Mouse (Mus musculus): ENCODE measurements around the gene Vwa1.
A peak's percentile ranks its signal among the peaks of the same experiment; 100 is the strongest.

Vwa1 gene

DNA sequence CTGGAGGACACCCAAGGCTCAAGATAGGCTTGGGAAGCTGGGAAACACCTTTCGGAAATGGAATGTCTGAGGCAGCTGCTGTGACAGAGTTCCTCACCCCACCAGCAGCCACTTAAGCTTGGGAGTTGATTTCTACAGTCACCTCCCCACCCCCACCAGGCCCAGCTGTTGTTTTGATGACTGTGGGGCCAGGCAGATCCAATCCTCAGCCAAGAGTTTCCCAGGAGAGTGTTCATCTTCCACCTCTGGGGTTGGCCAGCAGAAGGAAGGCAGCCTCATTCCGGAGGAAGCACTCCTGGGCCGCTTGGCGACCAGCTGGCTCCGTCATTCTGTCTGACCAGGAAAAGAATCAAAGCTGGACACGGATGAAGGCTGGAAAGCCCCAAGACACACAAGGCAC is 6.4 kb upstream of the Vwa1 start:
- DNase-seq (ENCODE audit: low spot score in 2 of 2), result peak in 1 of 2 experiments; percentile 18

DNA sequence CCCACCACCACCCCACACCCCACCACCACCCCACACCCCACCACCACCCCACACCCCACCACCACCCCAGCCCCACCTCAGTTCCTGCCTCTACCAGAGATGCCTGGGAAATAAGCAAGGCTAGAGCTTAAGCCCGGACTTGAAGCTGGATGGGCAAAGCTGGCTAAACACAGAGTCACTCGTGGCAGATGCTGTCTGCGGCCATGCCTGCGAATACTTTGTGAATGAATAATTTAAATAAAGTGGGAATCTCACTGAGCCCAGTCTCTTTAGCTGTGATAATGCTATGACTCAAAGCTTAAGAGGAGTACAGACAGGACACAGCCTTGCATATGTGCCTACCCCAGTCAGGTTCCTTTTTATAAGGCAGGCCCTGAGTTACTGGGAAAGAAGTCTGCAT is 5.0 kb upstream of the Vwa1 start:
- DNase-seq (ENCODE audit: low spot score in 2 of 2), result no peak

DNA sequence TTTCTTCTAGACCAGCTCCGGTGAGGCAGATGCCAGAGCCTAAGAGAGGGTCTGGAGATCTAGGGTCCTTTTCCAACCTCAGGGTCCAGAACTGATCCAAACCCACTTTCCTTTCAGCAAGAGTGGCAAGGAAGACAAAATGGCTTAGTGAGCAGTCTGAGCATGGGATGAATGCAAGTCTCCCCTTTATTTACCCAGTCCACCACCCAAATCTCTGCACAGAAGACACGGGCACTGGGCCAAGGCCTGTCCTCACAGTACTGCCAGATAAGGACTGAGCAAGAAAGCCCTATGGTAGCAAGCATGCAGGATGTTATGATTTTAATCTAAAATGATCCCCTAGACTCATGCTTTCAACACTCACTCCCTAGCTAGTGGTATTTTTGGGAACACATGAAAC is 3.3 kb upstream of the Vwa1 start:
- peak in 1 of 2 experiments; percentile 37 for DNase-seq (ENCODE audit: low spot score in 2 of 2)

DNA sequence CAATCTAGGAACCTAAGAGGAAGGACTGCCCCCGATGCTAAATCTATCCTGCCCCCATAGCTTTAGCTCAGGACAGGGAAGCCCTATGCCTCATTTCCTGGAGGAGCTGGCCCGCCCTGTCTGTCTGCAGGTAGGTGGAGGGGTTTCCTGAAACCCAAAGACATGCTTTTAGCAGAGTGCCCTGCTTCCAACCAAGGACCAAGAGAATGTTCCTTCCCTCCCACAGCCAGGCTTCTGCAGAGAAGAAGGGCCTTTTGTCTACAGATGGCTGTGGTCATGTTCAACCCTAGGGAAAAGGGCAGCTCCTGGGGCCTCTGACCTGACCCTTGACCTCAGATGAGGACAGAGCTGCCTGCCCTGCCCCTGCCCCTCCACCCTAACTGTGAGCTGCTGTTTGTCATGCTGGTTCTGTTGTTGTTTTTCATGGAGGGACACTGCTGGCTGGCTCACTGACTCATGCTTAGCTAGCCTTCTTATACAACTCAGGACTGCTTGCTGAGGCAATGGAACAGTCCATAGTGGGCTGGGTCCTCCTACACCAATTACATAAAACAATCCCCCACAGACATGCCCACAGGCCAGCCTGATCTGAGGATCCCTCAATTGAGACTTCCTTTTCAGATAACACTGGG is 2.3 kb upstream of the Vwa1 start:
- DNase-seq (ENCODE audit: low spot score in 2 of 2), result no peak

DNA sequence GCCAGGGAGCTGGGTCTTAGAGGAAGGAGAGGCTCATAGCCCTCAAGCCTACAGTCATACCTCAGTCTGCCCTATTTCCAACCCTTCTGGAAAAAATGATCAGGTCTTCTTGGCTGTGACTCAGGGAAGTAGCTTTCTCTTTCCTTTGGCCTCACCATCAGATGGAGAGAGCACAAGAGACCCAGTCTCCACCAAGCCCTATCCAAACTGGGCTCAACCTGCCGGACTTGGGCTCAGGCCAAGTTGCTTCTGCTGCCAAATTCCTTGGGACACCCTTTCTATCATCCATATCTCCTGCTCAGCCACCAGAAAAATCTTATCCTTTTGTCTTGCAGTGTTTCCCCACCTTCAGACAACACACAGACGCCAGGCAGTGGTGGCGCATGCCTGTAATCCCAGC is 1.4 kb upstream of the Vwa1 start:
- no peak for DNase-seq (ENCODE audit: low spot score in 2 of 2)

DNA sequence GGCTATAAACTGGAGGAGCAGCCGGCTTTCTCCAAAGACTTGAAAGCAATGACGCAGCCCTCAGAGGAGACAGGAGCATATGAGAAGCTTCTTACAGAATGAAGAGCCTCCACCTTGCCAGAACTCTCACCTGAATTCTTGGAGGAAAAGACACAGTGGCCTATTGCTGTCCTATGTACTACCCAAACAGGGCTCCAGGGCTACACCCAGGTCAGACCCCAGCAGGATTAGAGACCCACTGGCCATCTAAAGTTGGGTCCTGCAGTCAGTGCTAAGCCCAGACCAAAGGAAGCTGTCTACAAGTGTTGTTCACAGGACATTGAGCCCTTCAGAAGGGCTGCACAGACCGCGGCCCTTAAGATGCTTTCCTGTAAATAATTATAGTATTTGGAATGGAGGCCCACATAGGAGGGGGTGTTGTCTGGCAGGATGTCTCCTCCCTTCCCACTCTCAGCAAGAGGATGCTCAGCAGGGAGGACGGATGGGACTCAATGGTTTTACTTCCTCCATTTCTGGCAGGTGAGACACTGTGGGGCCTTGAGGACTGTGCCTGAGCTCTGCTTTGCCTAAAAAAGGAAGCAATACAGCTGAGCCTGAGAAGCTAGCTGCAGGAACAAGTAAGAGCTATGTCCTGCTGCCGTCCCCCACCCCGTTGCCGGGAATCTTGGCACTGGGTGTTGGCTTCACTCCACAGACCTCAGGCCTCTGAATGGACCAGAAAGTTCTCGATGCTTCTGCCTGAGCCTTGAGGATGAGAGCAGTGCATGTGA is 658 bp upstream of the Vwa1 start:
- peak; percentile 13 to 41 for DNase-seq (ENCODE audit: low spot score in 2 of 2)

DNA sequence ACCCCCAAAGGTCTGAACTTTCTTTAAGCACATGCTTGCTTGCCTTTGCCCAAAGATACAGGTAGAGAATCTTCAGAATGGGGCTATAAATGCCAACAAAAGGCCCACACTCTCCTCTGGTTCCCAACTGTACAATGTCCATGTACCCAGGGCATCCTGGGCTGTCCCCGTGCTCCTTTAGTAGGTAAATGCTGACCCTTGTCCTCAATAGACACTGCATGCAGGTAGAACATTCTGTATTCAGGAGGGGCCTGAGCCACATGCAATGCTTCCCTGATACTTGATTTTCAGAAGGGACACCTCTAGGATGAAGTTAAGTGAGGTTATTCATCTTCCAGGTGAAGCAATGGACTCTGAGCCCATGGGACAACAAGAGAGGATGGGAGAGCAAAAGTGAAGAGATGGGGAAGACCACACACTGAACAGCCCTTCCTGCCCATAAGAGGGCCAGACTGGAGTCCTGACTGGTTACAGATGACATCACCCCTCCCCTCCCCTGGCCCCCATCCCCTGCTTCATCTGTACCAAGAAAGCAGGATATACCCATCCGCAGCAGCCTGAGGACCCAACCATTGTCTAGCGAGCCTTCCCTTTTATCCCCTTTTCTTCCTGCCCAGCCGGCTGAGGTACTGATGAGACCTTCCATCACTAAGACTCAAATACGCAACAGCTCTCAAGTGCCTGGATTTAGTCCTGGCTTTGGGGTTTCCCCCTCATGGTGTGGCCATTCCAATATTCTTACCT is 991 bp downstream of the Vwa1 start:
- DNase-seq (ENCODE audit: low spot score in 2 of 2), result no peak

DNA sequence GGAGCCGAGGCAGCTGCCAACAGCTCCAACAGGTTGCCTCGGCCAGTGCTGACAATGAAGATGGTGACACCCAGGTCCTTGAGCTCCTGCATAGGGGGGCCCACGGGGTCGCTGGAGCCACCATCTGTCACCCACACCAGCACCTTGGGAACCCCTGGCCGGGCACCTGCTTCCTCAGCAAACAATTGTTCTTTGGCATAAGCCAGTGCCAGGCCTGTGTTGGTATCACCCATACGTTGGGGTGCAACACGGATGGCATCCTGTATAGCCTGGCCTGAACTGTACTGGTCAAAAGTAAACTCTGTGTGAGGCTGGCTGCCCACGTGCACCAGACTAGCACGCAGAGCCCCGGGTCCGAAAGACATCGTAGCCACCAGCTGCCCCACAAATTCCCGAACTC is 1.7 kb downstream of the Vwa1 start:
- peak in 1 of 2 experiments; percentile 20 for DNase-seq (ENCODE audit: low spot score in 2 of 2)

DNA sequence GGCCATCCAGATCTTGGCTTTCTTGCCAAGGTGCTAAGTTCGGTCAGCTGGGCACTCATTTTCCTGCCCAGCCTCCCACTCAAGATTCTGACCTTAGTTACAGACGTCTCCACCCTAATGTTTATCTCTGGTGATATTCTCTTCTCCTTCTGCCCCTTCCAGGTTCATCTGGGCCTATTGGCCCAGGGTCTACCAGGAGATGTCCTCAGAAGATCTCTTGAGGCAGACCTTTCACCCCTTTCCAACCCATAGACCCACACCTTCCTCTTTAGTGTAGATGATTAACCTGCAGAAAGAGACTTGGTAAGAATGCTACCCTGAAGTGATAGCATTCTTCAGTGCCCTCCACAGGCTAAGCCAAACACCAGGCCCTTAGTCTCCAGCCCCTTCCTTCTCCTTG is 2.8 kb downstream of the Vwa1 start:
- no peak for DNase-seq (ENCODE audit: low spot score in 2 of 2)

DNA sequence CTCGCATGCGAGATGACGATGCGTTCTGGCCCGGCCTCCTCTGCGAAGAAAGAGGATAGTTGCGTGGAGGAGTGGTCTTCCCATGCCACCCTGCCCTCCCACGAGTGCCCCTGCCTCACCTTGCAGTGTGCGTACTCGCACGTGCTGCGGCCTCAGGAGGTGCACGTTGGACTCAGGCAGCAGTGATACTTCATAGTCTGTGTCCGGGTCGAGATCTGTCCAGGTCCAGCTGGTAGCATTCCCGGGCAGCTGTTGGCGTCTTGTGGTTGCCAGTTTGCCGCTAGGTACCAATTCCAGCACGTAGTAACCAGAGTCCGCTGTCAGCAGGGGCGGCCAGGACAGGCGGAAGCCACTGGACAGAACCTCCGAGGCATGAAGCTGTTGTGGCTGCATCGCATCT is 3.9 kb downstream of the Vwa1 start:
- DNase-seq (ENCODE audit: low spot score in 2 of 2), result no peak

DNA sequence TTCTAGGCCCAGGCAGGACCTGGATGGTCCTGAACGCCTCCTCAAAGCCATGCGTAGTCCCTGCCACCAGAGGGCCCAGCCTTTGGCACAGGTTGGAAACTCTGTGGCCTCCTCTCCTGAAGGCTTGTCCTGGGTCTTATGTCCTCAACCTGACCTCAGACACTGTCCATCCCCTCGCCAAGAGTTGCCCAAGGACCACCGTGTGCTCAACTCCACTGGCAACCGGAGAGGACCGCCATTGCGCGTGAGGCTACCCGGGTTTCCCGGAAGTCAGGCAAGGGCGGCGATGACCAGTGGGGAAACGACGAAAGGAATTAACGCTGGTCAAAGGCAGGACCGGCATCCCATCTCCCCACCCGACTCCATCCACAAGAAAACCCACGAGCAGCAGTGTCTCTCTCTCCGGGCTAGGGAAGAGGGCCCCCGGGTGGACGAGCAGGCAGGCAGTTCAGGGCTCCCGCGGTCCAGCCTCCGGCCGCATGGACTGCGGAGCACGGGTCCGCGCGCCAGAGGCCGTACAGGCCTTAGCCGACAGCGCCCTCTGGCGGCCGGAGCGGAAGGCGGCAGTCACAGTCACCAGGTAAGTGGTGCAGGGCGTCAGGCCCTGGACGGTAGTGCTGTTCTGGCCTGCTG is 4.5 kb downstream of the Vwa1 start:
- DNase-seq (ENCODE audit: low spot score in 2 of 2), result peak; percentile 94

DNA sequence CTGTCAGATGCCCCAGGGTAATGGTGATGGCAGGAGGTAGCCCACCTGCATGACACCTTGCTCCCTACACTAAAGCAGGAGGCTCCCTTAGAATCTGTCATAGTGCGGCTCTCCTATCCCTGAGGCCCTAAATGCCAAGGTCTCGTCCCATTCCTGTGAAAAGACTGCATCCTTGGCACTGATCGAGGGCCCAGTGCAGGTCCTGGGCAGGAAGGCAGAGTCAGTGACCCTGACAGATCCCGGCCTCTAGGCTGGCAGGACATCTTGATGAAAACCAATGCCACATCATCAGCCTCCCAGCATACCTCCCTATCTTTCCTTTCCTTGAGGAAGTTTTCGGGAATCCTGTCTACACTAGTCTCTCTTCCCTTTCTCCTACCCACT is 5.0 kb downstream of the Vwa1 start:
- no peak for DNase-seq (ENCODE audit: low spot score in 2 of 2)

DNA sequence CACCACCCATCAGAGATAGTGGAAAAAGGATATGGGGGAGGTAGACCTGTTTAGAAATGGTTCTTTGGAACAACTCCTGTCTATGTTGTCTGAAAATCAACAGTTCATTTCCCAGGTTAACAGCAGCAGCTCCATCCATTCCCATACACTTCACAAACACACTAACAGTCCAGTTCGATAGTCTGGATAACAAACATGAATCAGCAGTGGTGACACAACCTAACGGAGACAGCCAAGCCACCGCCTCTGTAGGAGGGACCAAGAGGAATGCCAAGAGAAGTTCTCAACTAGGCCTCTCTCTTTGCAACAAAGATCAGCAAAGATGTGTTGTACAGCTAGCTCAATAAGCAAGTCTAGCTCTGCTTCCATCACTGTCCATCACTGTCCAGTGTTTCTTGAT is 12.1 kb downstream of the Vwa1 start:
- no peak for DNase-seq (ENCODE audit: low spot score in 2 of 2)

DNA sequence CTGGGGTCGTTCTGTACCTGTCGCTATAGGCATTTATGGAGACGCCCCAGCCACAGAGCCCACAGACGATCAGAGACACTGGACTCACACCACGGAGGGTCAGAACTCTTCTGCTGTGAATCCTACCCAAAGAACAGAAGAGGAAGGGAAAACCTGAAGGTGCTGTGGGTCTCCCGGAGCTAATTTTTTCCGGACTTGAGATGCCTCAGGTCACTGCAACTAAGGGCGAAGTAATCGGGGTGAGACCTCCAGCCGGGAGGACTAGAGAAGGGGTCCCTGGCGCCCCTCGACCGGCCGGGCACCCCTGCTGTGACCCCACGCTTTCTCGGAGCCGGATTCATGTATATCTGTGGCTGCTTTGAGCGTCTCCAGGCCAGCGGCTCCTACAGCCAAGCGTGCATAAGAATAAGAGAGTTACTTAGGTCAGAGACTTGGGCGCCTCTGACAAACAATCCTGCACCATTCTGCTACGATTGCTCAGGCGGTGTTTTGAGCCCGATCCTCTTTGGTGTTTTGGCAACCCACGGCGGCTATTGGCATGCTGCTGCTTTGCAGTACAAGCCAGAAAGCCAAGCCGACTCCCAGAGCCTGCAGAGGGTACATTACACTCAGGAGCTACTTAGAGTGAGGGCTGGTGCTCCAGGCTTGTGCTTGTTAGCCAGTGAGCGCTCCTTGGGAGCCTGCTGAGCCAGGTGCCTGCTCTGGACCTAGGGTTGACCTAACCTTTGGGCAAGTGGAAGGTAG is 13.0 kb downstream of the Vwa1 start:
- DNase-seq (ENCODE audit: low spot score in 2 of 2), result no peak

DNA sequence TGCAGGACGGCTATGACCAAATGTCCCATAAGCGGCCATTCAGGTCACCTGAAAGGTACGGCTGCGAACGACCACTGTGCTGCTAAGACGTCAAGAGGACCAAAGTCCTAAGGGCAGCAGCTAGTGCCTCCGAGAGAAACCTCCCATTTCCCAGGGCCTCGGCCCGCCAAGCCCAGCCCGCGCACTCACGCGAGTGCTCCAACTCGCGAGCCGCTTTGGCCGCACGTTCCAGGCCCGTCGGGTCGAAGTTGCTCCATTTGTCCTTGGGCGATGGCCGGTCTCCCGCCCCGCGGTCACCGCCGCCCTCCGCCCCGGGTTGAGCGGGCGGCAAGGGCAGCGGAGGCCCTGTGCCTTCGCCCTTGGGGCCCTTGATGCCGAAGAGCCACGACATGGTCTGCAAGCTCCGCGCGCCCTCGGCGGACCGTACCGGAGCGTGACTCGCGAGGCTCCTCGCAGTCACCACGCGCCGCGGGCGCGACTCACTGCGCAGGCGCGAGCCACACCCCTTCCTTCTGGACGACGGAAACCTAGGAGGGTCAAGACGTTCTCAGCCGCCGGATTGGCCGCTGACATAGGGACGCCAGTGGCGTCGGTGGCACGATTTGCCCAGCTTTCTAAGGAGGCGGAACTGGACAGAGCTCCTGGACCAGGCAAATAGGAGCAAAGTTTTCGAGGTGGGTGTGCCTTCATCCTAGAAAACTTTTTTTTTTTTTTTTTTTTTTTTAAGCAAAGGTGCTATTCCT is 13.7 kb downstream of the Vwa1 start, which contains the start of gene Atad3a:
Gene Atad3a (minus strand): TSS at position 481 of the 743 bp plus-strand sequence.
- peak; percentile 96 to 98 for DNase-seq (ENCODE audit: low spot score in 2 of 2)

DNA sequence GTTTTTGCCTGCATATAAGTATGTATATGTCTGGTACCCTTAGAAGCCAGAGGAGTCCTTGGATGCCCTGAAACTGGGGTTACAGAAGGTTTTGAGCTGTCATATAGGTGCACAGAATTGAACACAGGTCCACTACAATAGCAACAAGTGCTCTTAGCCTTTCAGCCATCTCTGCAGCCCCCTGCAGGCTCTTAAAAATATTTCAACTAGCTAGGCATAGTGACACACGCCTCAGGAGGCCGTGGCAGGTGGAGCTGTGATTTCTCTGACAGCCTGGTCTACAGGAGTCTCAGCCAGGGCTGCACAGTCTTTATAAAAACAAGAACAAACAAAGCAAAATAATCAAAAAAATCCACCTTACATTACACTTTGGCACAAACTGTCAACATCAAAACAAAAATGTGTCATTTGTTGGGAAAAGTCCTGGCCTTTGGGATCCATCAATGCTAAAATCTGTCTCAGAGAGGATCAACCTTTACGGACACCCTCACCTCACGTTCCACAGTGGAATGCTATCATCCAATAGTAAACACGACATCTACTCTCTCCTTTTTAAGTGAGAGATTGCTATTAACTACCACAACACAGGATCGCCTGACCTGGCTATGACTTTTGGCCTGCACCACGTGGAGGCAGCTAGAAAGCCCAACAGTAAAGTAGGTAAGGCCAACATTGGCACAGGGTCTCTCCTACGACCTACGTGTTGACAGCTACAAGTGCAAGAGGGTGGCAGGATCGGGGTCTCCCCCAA is 14.5 kb downstream of the Vwa1 start:
- DNase-seq (ENCODE audit: low spot score in 2 of 2), result peak in 1 of 2 experiments; percentile 54

DNA sequence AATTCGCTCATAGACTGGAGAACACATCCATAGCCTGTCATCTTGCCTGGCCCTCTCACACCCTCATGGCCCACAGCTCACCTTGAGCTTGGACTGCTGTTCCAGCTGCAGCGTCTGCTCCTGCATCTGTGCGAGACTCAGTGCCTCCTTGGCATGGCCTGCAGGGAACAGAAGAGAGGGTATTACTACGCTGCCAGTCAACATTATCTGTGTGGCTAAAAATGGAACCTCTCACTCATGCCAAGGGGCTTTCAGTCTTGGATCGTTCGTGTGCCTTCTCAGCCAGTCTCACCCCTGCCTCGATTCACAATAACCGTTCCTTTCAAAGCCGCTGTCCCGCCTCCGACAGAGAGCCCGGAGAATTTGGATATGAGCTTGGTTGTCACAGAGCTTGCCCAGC is 17.5 kb downstream of the Vwa1 start:
- no peak for DNase-seq (ENCODE audit: low spot score in 2 of 2)

DNA sequence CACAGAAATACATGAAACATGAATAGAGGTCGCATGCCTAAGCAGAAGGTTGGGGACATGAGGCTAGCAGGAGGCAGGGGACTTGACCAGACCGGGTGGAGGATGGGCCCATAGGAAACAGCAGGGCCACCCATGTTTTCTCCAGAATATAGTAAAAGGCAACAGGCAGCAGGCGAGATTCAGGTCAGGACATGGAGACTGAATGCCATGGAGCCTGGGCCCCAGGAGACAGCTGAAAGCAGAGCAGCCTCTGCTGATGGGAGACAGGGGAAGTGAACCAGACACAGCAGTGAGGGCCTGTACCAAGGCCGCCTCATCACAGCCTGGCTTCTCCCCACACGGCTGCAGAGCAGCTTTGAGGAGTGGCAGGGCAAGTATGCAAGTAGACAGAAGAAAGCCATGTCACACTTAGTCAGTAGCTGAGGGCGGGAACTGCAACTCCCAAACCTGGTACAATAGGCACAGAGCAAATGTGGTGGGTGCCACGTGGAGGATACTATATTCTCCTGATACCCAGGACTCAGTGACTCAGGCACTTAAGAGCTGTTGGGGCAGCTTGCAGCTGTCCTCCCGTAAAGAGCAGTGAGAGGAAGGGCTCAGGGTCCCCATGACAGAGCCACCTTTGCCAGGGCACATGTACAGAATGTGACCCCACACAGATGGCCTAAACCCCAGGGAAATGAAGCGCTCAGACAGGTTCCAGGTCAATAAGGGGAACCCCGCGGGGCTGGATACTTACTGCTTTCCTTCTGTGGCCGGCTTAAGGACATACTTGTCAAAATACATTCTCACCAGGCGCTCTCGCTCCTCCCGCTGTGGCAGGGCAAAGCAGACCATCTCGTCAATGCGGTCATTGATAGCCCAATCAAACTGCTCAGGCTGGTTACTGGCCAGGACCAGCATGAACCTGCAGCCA is 27.7 kb downstream of the Vwa1 start:
- no peak for DNase-seq (ENCODE audit: low spot score in 2 of 2)

DNA sequence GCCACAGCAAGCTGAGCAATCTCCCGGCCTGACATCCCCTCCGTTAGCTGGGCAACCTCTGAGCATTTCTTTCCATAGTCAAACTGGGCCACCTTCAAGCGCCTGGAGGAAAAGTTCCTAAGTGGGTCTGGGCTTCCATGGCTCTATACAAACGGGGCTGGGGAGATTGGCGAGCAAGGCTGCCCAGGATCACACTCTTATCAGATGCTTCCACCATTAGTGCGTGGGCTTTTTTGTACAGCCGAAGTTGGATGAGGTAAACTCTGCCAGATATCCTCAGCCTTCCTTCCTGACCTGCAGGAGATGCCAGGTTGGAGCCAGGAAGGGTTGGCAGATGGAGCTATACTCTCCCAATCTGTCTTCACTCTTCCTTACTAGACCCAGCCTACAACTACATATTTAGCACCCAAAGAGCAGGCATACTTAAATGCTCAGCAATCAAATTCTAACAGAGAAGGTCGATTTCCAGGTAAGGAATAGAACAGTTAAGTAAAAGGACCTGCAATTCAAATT is 28.4 kb downstream of the Vwa1 start:
- no peak for DNase-seq (ENCODE audit: low spot score in 2 of 2)

All from spleen, postnatal 10 days (tissue).